Mouse (Mus musculus) G1E (cell line): ENCODE results near the gene Rnf166.

Source experiments
- CTCF ChIP-seq: IDR thresholded peaks from 2 replicates; pipeline ENCODE4 v1.5.1; 2012; ENCODE audit warnings: low read depth, low read length, inconsistent platforms, mixed read lengths
- GATA1 ChIP-seq: IDR thresholded peaks from 2 replicates; pipeline ENCODE4 v1.6.1; 2012; ENCODE audit warnings: borderline replicate concordance, low read length, inconsistent platforms, mixed read lengths
- GATA2 ChIP-seq: IDR thresholded peaks from 2 replicates; pipeline ENCODE4 v1.6.1; 2012; ENCODE audit warnings: low read depth, low read length, inconsistent platforms, borderline replicate concordance
- POLR2AphosphoS5 ChIP-seq: IDR thresholded peaks from 2 replicates; pipeline ENCODE4 v1.6.1; 2012; ENCODE audit warnings: low read depth, low read length, inconsistent platforms; ENCODE audit not compliant: insufficient replicate concordance
- TAL1 ChIP-seq: conservative IDR thresholded peaks from 2 replicates; pipeline ENCODE4 v1.6.1; 2012; ENCODE audit warnings: low read depth, low read length, inconsistent platforms, mixed read lengths

- TF ChIP-seq CTCF (no peak), GATA1 (no peak), TAL1 (no peak), POLR2AphosphoS5 (no peak), GATA2 (no peak)
Measured at GRCm38 (mm10) chr8:122515699-122516098, 39.8 kb upstream of the Rnf166 start.
